Mouse (Mus musculus): ENCODE data around the gene Dct.

The Dct gene

DNA sequence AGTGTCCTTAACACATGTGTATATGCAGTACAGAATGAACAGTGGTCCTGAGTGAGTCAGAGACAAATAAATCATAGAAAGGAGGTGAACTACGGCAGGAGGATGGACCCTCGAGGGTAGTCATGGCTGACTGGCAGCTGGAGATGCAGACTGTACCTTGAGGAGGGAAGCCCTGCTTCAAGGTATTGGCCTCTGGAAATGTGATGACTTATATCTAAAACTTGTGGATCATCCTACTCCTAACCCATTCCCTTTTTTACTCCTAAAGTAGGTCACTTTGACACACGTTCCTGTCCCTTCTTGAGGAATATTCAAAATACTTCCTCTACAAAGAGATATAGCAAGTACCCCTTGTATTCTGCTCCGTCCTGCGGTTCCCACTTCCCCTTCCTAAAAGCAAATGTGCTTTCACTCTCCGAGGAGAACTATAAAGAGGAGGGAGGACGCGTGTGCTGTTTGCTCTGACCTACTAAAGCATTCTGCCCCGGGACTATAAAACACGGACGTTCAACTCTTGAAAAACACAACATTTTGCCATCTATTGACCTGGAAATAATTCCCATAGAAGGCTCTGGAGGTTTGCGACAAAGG lies 2.3 kb downstream of the Dct start:
- no peak for DNase-seq (ENCODE audit: extremely low read depth, insufficient read length, low spot score)

DNA sequence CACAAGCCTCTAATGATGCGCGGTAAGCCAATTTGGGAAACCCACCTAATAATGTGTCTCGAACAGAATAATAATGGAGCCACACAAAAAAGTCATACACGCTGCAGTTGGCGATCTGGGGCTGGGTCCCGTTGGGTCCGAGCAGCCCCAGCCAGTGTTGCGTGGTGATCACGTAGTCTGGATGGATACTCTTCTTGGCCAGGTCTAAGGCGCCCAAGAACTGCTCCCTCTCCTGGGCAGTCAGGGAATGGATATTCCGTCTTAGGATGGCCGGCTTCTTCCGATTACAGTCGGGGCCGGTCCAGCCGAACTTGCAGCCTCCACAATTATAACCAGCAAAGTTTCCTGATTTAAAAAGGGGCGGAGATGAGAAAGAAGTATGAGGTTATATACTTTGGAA lies 9.1 kb downstream of the Dct start:
- no peak for DNase-seq (ENCODE audit: extremely low read depth, insufficient read length, low spot score)

DNA sequence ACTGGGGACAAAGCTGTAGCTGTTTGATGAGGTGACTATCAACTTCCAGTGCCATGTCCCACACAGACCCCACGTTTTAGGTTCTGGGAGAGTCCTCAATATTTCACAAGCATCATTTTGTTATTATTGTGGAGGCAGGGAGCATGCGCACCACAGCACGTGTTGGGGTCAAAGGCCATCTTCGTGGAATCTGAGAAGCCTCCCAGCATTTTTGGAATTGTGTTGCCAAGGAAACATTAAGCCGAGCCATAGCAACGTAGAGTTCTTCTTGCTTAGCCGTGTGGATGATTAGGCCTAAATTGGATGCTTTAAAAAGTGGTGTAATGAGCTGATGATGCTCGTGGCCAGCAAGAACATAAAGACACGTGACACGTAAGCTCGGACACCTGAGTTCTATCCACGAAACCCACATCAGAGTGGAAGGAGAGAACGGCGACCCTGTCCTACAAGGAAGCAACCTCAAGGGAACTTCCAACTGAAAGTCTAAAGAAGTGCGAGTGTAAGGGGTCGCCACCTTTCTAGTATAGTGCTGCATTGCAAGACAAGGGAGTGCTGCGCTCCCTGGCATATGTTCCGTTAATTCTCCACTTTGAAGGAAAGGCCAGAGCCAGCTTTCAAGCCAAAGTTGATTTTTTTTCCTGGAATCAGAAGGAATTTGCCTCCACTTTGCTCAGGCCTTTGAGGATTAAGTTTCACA lies 9.8 kb downstream of the Dct start:
- DNase-seq (ENCODE audit: extremely low read depth, insufficient read length, low spot score): no peak

DNA sequence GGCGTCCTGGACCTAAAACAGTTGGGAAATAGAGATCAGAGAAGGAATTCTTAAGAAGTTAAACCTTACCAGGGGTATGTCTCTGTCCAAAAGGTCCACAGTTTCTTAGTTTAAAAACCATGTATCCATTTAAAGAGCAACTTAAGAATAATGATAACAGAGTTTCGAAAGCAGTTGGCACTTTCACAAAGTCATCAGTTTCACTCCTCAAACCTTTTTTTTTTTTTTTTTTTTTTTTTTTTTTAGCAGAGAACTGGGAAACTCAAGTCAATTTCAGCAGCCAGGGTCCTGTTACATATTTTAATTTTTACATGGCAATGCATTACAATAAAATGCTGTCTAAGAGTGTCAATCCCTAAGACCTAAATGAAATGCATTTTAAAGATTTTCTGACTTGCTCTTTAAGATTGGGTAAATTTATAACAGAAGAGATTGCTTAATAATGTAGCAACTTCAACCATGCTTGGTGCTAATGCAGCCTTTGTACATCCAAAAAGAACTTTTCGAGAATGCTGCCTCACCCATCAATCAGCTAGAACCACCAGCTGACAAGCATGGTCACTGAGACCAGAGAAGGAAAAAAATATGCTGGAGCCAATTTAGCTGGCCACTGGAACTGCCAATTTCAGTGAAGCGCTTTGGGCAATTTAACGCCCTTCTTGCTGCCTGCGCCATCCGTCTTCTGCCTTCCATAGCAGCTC lies 11.3 kb downstream of the Dct start:
- no peak for DNase-seq (ENCODE audit: extremely low read depth, insufficient read length, low spot score)

DNA sequence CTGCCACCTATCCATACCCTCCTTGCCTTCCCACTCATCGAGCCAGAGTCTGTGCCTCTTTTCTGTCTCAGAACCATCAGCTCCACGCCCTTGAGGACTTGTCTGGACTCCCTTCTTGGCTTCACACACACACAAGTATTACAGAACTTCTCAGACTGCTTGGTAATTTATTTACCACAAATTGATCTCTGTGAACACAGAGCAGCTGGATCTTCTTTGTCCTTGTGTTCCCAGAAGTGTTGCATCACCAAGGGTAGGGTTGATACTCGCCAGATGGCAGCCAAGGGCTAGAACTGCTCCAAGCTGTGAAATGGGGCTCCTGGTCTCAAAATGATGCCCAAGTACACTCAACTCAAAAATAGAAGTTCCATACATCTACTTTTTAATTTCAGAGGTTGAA lies 13.0 kb downstream of the Dct start:
- no peak for DNase-seq (ENCODE audit: extremely low read depth, insufficient read length, low spot score)

DNA sequence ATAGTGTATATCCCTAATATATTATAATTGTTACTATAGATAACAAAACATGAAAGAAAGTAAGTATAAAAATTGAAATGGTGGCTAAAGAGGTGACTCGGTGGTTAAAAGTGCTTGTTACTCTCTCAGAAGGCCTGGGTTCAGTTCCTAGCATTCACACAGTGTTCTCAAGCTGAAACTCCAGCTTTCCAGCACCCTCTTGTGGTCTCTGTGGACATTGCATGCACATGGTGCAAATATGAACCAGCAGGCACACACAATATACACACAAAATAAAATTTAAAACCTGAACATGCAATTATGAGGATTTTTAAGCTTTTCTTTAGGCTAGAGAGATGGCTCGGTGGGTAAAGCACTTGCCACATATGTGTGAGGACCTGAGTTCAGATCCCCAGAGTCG lies 24.5 kb downstream of the Dct start:
- no peak for DNase-seq (ENCODE audit: extremely low read depth, insufficient read length, low spot score)

DNA sequence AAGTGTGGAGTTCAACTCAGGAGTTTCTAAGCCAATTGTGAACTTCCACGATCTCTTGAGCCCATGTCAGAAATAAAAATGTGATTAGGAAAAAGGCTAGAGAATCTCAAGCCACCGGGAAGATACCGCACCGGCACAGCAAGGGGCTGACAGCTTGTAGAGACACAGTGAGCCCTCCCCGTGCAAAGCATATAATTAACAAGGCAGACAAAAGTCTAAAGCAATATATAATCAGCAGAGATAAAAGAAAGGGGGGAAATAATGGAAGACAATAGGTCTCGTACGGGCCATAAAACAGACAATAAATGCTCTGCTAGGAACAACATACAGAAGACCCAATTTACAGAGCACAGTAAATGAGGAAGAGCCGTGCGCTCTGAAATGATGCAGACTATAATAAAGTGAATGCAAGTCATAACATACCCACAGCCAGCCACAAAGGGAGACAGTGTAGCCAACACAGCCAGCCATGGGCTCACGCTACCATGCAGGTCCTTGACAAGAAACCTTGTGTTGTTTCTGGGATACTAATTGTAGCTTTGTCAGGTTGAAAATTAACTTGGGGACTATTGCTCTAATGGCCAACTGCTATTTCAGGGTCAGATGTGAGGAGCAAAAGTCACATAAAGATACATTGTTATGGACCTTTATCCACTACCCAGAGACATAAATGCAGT lies 30.0 kb downstream of the Dct start:
- no peak for DNase-seq (ENCODE audit: extremely low read depth, insufficient read length, low spot score)

DNA sequence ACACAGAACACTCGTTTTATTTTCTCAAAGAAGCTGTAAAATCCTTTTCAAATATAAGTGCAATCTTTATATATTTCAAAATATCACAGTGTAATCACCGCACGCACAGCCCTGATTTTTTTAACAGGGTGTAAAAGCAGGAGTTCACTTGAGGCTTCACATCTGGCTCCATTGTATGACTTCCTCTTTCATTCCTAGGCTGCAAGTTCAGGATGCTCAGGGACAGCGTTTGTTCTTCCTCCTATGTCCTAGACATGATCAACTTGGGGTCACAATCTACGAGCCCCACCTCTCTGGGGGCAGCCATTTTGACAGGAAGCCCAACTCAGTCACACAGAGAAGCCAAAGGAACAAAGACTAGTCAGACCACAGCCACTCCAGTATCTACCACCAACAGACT lies 32.7 kb downstream of the Dct start:
- DNase-seq (ENCODE audit: extremely low read depth, insufficient read length, low spot score): no peak

DNA sequence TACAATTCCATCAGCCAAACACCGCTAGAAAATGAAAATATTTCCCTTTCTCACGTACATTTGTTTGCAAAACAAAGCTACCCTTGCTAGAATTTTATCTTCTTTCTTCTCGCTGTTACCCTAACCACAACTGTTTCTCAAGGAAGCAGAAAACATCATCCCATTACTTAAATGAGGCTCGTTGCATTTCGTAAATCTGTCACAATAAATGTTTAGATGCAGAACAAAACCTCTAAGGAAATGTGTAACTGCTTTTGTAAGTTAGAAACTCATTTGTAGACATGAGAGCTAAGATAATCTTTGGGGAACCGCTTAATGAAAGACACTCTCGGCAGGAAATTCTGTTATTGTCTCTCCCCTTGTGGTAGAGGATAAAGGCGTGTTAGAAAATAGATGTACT lies 38.8 kb downstream of the Dct start:
- no peak for DNase-seq (ENCODE audit: extremely low read depth, insufficient read length, low spot score)

DNA sequence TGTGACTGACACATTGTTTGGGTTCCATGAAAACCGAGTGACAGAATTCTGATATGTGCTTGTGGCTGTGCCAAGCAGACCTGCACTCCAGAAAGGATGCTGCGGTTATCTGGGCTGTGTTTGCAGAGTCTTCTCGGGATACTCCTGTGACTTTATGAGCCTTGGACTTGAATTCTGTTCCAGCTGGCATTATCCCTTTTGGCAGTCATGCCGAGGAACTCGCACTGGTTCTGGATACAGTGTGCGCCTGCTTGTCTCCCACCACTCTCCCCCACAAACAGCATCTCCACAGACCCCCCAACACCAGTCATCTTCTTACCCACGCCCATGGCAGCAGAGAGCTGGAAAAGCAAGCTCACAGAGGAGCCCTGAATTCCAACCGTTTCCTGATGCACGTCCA lies 42.5 kb downstream of the Dct start:
- DNase-seq (ENCODE audit: extremely low read depth, insufficient read length, low spot score): no peak

DNA sequence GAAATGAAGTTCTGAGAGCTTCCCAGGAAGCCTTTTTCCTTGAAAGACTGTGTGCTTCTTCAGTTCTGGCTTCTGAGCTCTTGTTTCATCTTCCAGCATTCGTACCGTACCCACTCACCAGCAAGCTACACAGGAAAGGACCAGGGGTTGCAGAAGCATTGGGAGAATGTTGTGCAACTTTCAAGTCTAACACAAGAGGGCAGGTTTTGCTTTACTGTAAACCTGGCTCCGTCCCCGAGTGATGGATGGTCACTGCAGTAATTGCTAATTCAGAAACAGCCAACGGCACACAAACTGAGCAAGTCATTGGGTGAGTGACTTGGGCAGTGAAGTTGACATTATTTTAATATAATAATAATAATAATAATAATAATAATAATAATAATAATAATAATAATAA lies 46.3 kb downstream of the Dct start:
- no peak for DNase-seq (ENCODE audit: extremely low read depth, insufficient read length, low spot score)

DNA sequence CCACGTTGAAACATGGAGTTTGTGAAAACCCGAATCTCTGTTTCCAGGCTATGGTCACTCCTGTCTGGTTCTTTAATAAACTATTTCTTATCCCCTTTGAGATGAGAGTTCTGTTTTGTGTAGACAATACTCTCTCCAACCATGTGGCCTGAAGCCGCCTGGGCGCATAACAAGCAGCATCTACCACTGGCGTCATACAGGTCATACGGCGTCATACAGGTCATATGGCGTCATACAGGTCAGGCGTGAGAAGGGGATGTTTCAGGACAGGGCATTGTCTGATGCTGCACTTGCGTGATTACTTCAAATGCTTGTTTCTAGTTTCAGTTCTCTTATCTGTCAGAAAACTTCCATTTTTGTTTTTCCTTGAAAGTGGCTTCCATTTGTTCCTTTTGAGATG lies 47.6 kb downstream of the Dct start:
- no peak for DNase-seq (ENCODE audit: extremely low read depth, insufficient read length, low spot score)

DNA sequence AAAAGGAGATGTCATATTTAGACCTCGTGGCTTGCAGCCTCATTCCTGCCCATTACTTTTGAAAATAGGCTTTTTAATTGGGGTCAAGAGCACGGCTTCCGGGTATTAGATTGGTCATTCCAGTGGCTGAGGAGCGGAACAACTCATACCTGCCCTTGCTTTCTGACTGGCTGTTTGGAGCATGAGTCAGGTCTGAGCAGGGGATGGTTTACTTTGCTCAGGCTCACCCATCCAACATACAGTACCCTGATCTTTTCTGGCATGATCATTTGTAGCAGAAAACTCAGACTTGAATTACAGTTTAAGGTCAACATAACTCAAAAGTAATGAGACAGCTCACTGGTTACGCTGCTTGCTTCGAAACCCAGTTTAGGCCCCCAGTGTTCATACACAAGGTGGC lies 58.2 kb downstream of the Dct start:
- DNase-seq (ENCODE audit: extremely low read depth, insufficient read length, low spot score): no peak

DNA sequence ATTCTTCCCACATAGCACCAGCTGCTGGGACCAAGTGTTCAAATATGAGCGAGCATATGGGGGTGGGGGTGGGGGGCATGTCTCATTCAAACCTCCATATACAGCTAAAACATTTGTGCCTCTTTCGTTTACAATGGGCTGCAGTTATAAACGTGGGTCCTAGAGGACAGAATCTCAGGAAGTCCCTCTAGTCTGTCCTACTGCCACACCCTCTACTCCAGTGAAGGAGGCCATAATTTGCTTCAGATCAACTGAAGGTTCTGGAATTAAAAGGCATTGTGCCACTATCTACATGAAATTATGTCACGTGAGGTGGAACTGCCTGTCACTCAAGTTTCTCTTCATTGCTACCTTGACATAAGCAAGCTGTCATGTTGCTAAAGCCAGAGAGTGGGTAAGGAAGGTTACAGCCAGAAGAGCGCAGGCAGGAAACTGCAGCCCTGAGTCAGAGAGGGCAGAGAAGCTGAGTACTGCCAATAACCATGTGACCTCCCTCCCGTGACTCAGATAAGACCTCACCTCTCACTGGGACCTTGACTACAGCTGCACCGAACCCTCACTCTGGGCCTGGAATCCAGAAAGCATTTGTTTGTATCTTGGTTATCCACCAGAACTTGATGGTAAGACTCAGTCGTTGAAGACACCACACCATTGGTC lies 59.3 kb downstream of the Dct start:
- no peak for DNase-seq (ENCODE audit: extremely low read depth, insufficient read length, low spot score)

DNA sequence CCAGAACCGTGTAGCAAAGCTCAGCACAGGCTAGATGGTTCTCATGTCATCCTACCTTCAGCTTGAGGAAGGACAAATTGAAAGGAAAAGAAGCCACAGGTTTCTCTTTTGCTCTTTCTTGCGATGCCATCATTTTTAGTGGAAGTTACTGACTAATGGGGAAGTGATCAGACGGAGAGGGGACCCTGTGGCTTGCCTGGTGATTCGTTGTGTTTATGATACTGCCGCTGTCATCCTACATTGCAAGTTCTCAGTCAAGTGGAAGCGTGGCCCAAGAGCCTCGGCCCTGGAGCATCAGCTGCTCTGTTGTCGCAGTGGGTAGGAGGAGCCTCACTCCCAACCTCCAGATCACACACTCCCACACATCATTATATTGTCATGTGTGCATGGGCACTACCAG lies 61.8 kb downstream of the Dct start:
- DNase-seq (ENCODE audit: extremely low read depth, insufficient read length, low spot score): no peak

DNA sequence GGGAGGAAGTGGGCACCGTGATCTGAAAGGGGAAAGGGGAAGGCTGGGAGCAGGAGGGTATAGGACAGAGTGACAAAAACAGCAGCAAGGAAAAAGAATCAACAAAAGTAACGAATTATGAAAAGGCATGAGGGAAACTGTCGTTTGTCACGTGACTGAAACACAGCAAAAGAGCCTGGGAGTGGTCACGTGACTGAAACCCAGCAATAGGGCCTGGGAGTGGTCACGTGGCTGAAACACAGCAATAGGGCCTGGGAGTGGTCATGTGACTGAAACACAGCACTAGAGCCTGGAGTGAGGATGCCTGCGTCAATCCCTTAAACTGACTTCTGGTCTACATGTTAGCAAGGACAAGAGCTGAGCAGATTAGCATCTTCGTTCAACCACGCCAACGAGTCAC lies 63.6 kb downstream of the Dct start:
- no peak for DNase-seq (ENCODE audit: extremely low read depth, insufficient read length, low spot score)

DNA sequence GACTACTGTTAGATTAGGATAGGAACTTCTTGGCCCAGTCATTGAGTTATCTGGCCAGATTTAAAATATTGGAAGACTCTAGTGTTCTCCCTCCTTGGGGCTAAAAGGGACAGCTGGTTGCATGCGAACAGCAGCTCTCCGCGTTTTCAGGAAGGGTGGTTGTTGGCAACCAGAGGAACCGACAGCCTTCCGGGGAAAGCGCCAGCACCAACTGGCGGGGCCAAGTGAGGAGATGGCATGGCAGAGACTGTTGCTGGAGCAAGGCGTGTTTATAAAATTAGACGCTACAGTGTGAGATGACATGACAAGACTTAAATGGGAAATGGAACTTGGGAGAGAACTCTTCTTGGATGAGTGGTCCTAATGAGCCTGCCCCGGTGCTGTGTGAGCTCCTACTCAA lies 70.5 kb downstream of the Dct start:
- DNase-seq (ENCODE audit: extremely low read depth, insufficient read length, low spot score): no peak

DNA sequence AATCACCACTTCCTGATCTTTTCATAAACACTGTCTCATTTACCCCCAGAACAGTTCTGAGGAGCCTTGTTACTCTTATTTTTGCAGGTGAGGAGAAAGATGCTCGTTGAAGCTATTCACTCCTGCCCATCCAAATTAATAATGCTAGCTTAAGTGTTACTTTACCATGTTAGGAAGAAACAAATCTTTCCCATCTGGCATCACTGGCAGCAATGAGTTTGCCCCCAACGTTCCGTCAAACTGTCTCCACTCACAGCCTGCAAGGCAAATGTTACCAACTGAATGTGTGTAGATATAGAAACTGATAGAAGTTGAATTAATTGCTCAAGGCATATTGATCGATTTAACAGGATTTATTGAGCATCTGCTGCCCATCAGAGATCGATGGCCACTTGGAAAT lies 79.5 kb downstream of the Dct start:
- DNase-seq (ENCODE audit: extremely low read depth, insufficient read length, low spot score): no peak

Measured in 3134 (cell line).